Mouse (Mus musculus): ENCODE data around the gene Proser1. TPM values are rescaled to one million over a fixed set of nuclear protein-coding genes. Genes with fewer than 3 reads are reported as not detected.

The Proser1 gene
- polyA plus RNA-seq, 1 experiment from 2014 or later: 13.5 TPM

DNA sequence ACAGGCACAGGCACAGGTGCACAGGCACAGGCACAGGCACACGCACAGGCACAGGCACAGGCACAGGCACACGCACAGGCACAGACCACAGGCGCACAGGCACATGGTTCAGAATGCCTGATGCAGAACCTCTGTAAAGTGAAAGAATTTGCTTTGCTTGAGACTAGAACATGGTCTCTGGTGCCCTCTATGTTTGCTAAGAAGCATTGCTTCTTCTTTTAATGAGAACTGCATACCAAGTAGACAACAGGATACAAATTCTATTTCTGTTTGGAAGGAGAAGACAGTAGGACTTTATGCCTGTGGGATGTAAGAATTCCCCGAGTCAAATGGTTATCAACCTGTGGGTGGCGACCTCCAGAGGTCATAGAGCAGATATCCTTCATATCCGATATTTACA, 39.0 kb downstream of the Proser1 start:
- no peaks in the 10 kb centered on the region for H3K36me3 ChIP-seq (ENCODE audit: control insufficient read depth, insufficient read depth, low read length)
- no peak overlapping the region for H3K4me3 ChIP-seq (ENCODE audit: low read length)
- H3K4me1 ChIP-seq (ENCODE audit: control insufficient read depth, insufficient read depth, low read depth, low read length): no peaks in the 10 kb centered on the region
- no peak overlapping the region for H3K9ac ChIP-seq (ENCODE audit: low read depth, low read length)
- ATAC-seq: peak; percentile 63; the same call in 1 of the 2 replicates
- no peaks in the 10 kb centered on the region for H3K9me3 ChIP-seq (ENCODE audit: control insufficient read depth, low read length)
- WGBS: 61% methylated on average over 6 of the region's 6 CpGs
- H3K4me2 ChIP-seq (ENCODE audit: low read length): no peak overlapping the region
- no peaks in the 10 kb centered on the region for H3K27me3 ChIP-seq (replicated peaks; ENCODE audit: control insufficient read depth, insufficient read depth, low read length)
- no peak overlapping the region for H3K27ac ChIP-seq (ENCODE audit: low read depth, low read length)

DNA sequence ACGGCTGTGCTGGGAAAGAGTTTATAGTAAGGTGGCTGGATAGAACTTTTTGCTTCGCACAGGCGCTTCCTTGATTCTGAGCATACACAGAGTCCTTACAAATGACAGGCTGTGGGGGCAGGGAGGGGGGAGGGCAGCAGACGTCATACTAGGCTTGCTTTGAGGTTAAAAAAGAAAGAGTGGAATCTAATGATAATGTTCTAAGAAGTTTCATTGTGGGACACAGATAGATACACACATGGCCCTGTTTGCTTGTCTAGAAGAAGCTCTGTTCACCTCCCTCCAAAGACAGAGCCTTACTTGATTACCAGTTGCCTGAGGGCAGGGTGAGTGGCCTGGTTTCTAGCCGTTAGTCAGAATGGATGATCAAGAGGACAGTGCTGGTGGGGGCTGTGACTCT, 49.6 kb downstream of the Proser1 start:
- Histone ChIP-seq H3K4me1 (ENCODE audit: control insufficient read depth, insufficient read depth, low read depth, low read length) (no peaks in the 10 kb centered on the region), H3K36me3 (ENCODE audit: control insufficient read depth, insufficient read depth, low read length) (no peaks in the 10 kb centered on the region), H3K27ac (ENCODE audit: low read depth, low read length) (no peak overlapping the region), H3K4me3 (ENCODE audit: low read length) (no peak overlapping the region), H3K27me3 (replicated peaks; ENCODE audit: control insufficient read depth, insufficient read depth, low read length) (no peaks in the 10 kb centered on the region), H3K9ac (ENCODE audit: low read depth, low read length) (no peak overlapping the region), H3K9me3 (ENCODE audit: control insufficient read depth, low read length) (no peaks in the 10 kb centered on the region), H3K4me2 (ENCODE audit: low read length) (no peak overlapping the region)
- WGBS: 76% methylated on average over 5 of the region's 5 CpGs
- no peak for ATAC-seq

DNA sequence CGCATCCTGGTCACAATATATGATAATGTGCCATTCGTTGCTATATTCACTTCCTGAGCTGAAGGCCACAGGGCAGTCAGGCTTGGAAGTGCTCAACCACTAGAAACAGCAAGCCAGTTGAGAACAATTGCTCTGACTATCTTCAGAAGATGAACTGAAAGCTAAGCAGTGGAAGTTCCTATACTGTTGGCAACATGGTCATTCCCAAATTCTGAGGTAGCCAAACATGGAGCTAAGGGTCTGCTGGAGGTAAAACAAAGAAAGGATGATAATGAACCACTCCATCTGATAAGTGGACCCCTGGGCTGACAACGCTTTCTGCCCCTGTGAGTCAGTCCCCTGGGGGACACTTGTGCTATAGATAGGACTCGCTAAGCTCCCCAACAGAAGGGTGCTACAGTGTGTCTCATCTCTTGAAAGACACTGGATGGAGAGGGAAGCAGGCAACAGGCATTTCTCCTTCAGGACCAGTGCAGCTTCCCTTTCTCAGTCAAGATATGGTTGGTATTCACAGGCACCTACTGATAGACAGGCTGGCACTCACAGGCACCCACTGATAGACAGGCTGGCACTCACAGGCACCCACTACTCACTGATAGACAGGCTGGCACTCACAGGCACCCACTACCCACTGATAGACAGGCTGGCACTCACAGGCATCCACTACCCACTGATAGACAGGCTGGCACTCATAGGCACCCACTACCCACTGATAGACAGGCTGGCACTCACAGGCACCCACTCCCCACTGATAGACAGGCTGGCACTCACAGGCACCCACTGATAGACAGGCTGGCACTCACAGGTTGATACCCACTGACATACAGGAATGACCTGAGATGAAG, 51.0 kb downstream of the Proser1 start:
- no peak overlapping the region for H3K4me2 ChIP-seq (ENCODE audit: low read length)
- no peak overlapping the region for H3K27ac ChIP-seq (ENCODE audit: low read depth, low read length)
- ATAC-seq: no peak
- no peaks in the 10 kb centered on the region for H3K27me3 ChIP-seq (replicated peaks; ENCODE audit: control insufficient read depth, insufficient read depth, low read length)
- no peaks in the 10 kb centered on the region for H3K36me3 ChIP-seq (ENCODE audit: control insufficient read depth, insufficient read depth, low read length)
- no peaks in the 10 kb centered on the region for H3K4me1 ChIP-seq (ENCODE audit: control insufficient read depth, insufficient read depth, low read depth, low read length)
- 80% methylated on average over 4 of the region's 4 CpGs for WGBS
- no peaks in the 10 kb centered on the region for H3K9me3 ChIP-seq (ENCODE audit: control insufficient read depth, low read length)
- H3K9ac ChIP-seq (ENCODE audit: low read depth, low read length): no peak overlapping the region
- no peak overlapping the region for H3K4me3 ChIP-seq (ENCODE audit: low read length)

DNA sequence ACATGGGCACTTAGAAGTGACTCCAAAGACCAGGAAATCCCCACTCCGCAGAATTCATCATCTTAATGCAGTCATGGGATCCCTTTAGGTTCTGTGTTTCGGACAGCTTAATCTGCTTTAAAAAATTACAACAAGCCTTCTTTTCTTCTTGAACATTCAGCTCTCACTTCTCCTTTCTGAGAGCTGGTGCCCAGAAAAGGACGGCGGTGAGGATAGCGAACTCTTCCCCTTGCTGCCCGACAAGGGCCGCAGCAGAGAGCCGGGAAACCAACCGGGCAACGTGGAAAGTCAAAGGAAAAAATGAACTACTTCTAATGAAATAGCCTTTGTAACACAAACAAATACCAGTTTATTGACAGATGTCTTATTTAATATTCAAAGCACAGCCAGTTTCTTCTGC, 59.3 kb downstream of the Proser1 start:
- Histone ChIP-seq H3K4me2 (ENCODE audit: low read length) (no peak overlapping the region), H3K4me1 (ENCODE audit: control insufficient read depth, insufficient read depth, low read depth, low read length) (no peaks in the 10 kb centered on the region), H3K27ac (ENCODE audit: low read depth, low read length) (no peak overlapping the region), H3K36me3 (ENCODE audit: control insufficient read depth, insufficient read depth, low read length) (no peaks in the 10 kb centered on the region), H3K27me3 (replicated peaks; ENCODE audit: control insufficient read depth, insufficient read depth, low read length) (no peaks in the 10 kb centered on the region), H3K4me3 (ENCODE audit: low read length) (no peak overlapping the region), H3K9ac (ENCODE audit: low read depth, low read length) (no peak overlapping the region), H3K9me3 (ENCODE audit: control insufficient read depth, low read length) (no peaks in the 10 kb centered on the region)
- 72% methylated on average over 10 of the region's 10 CpGs for WGBS
- ATAC-seq: peak; percentile 57; the same call in 1 of the 2 replicates

DNA sequence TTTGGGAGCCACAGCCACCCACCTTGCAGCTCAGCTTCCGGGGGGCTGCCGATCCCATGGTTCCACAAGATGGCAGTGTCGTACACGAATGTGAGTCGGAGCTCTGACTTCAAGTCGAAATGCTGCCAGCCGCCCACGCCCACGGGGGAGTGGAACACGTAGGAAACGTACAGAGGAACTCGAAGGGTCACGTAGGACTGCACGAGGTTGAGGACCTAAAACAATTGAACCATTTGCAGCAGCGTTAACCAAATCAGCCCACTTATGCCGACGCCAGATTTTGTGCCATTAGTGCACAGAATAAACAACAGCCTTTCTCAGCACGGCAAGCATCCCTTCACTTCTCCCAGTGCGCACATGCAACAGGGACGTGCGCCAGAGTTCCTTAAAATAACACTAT, 62.3 kb downstream of the Proser1 start:
- Histone ChIP-seq H3K27ac (ENCODE audit: low read depth, low read length) (no peak overlapping the region), H3K4me1 (ENCODE audit: control insufficient read depth, insufficient read depth, low read depth, low read length) (no peaks in the 10 kb centered on the region), H3K9ac (ENCODE audit: low read depth, low read length) (peak overlapping the region; percentile 60), H3K36me3 (ENCODE audit: control insufficient read depth, insufficient read depth, low read length) (no peaks in the 10 kb centered on the region), H3K4me2 (ENCODE audit: low read length) (peak overlapping the region; percentile 80), H3K4me3 (ENCODE audit: low read length) (peak overlapping the region; percentile 45), H3K9me3 (ENCODE audit: control insufficient read depth, low read length) (no peaks in the 10 kb centered on the region), H3K27me3 (replicated peaks; ENCODE audit: control insufficient read depth, insufficient read depth, low read length) (no peaks in the 10 kb centered on the region)
- 11% methylated on average over 21 of the region's 21 CpGs for WGBS
- peak; percentile 79 for ATAC-seq

DNA sequence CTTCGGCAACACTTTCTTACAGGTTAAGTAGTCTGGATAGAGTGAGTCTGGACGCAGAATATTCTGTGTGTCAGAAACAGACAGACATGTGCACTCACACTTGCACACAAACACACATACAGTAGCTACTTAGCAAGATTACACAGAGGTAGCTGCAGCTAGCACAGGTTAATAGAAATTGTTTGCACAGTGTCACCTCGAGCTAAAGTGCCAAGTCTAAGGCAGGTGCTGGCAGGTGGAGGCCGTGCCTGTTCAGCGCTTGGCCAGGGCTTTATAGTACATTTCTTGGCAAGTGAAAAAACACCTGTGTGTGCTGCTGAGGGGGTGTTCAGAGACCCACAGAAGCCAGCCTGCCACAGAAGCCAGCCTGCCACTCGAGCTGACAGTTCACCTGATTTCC, 66.8 kb downstream of the Proser1 start:
- 86% methylated on average over 6 of the region's 6 CpGs for WGBS
- Histone ChIP-seq H3K9me3 (ENCODE audit: control insufficient read depth, low read length) (no peaks in the 10 kb centered on the region), H3K4me2 (ENCODE audit: low read length) (no peak overlapping the region), H3K36me3 (ENCODE audit: control insufficient read depth, insufficient read depth, low read length) (no peaks in the 10 kb centered on the region), H3K4me1 (ENCODE audit: control insufficient read depth, insufficient read depth, low read depth, low read length) (no peaks in the 10 kb centered on the region), H3K27ac (ENCODE audit: low read depth, low read length) (no peak overlapping the region), H3K27me3 (replicated peaks; ENCODE audit: control insufficient read depth, insufficient read depth, low read length) (no peaks in the 10 kb centered on the region), H3K9ac (ENCODE audit: low read depth, low read length) (no peak overlapping the region), H3K4me3 (ENCODE audit: low read length) (no peak overlapping the region)
- no peak for ATAC-seq

Other genes starting within 250 kb of the Proser1 start
- gene Nhlrc3, start 334 bp upstream of the Proser1 start, polyA plus RNA-seq (2015; fragmentation: Nextera tagmentation; extraction: Ambion mirVana): 8.1 and 9.3 TPM in 2 replicates
- 0.09 TPM in 1 of 2 replicates, not detected in the other for gene Stoml3, start 25.0 kb downstream of the Proser1 start, polyA plus RNA-seq (2015; fragmentation: Nextera tagmentation; extraction: Ambion mirVana)
- gene Frem2, start 193.7 kb downstream of the Proser1 start, polyA plus RNA-seq (2015; fragmentation: Nextera tagmentation; extraction: Ambion mirVana): 1.7 TPM in 2 replicates